Mouse (Mus musculus) natural killer cell, adult 2 months (primary cell): ENCODE measurements around the gene Fam124b.
A peak's percentile ranks its signal among the peaks of the same experiment; 100 is the strongest.

Experiments used
- DNase-seq, 2 experiments: peaks; one replicate each; pipeline ENCODE4 v3.0.0; 2022; ENCODE audit warnings: low spot score in 2 of 2

Gene Fam124b

GRCm38 (mm10) chr1:80218268-80218667 is at the start of gene Fam124b:
Gene Fam124b (minus strand): TSS chr1:80218473.
- peak; percentile 3 to 28 for DNase-seq

- no peak for DNase-seq
Measured at GRCm38 (mm10) chr1:80260443-80260842, 42.2 kb upstream of the Fam124b start.

- DNase-seq, result no peak
Measured at GRCm38 (mm10) chr1:80258632-80259031, 40.4 kb upstream of the Fam124b start.

GRCm38 (mm10) chr1:80253309-80253708 is 35.0 kb upstream of the Fam124b start:
- DNase-seq, result no peak

GRCm38 (mm10) chr1:80250247-80250646 is 32.0 kb upstream of the Fam124b start:
- DNase-seq, result no peak

- no peak for DNase-seq
Measured at GRCm38 (mm10) chr1:80247131-80247530, 28.9 kb upstream of the Fam124b start.

GRCm38 (mm10) chr1:80244123-80244522 is 25.9 kb upstream of the Fam124b start:
- DNase-seq, result no peak

GRCm38 (mm10) chr1:80241579-80241978 is 23.3 kb upstream of the Fam124b start:
- DNase-seq, result no peak

GRCm38 (mm10) chr1:80240017-80240660 is 21.9 kb upstream of the Fam124b start:
- no peak for DNase-seq

- no peak for DNase-seq
Measured at GRCm38 (mm10) chr1:80239481-80239880, 21.2 kb upstream of the Fam124b start.

GRCm38 (mm10) chr1:80236951-80237702 is 18.9 kb upstream of the Fam124b start:
- no peak for DNase-seq

- no peak for DNase-seq
Measured at GRCm38 (mm10) chr1:80236126-80236525, 17.9 kb upstream of the Fam124b start.

GRCm38 (mm10) chr1:80230612-80231011 is 12.3 kb upstream of the Fam124b start:
- DNase-seq, result no peak

GRCm38 (mm10) chr1:80224839-80225412 is 6.7 kb upstream of the Fam124b start:
- DNase-seq, result no peak

GRCm38 (mm10) chr1:80221151-80221550 is 2.9 kb upstream of the Fam124b start:
- DNase-seq, result no peak

- peak; percentile 58 to 74 for DNase-seq
Measured at GRCm38 (mm10) chr1:80213826-80214225, 4.4 kb downstream of the Fam124b start.

GRCm38 (mm10) chr1:80213146-80213545 is 5.1 kb downstream of the Fam124b start:
- DNase-seq, result no peak

GRCm38 (mm10) chr1:80202314-80202713 is 16.0 kb downstream of the Fam124b start:
- DNase-seq, result no peak

- DNase-seq, result no peak
Measured at GRCm38 (mm10) chr1:80192837-80193236, 25.4 kb downstream of the Fam124b start.

- DNase-seq, result no peak
Measured at GRCm38 (mm10) chr1:80181414-80181805, 36.9 kb downstream of the Fam124b start.

- DNase-seq, result peak; percentile 42 to 54
Measured at GRCm38 (mm10) chr1:80180767-80181413, 37.4 kb downstream of the Fam124b start.

GRCm38 (mm10) chr1:80180128-80180527 is 38.1 kb downstream of the Fam124b start:
- no peak for DNase-seq
